Mouse (Mus musculus) CH12.LX (cell line): ENCODE results near the gene Krtap9-5. TPM values are rescaled to one million over a fixed set of nuclear protein-coding genes. Genes with fewer than 3 reads are reported as not detected.

Experiments used
- DNase-seq: peaks from one replicate; pipeline ENCODE4 v3.0.0-alpha.2; 2013; ENCODE audit errors: extremely low read depth
- H3K27ac ChIP-seq: 2 replicates; pipeline ENCODE4 v1.5.1; 2012; ENCODE audit warnings: low read depth, mild to moderate bottlenecking, control low read depth, moderate library complexity; ENCODE audit not compliant: insufficient read depth
- H3K27me3 ChIP-seq: replicated peaks from 2 replicates; pipeline ENCODE3; 2012; ENCODE audit warnings: inconsistent platforms
- H3K36me3 ChIP-seq, 2 experiments: replicated peaks in 1 of 2; 2 replicates each; pipeline versions ENCODE3 to v1.6.1; 2012; ENCODE audit warnings: inconsistent platforms in 1 of 2, low read length in 1 of 2, mild to moderate bottlenecking in 1 of 2, mixed read lengths in 1 of 2, moderate library complexity in 1 of 2; ENCODE audit not compliant: control insufficient read depth in 1 of 2, insufficient read depth in 1 of 2
- H3K4me1 ChIP-seq, 2 experiments: 2 replicates each; pipeline ENCODE4 v1.6.1; 2012; ENCODE audit warnings: inconsistent platforms in 1 of 2, moderate library complexity in 1 of 2; ENCODE audit not compliant: insufficient read depth in 2 of 2, control insufficient read depth in 1 of 2
- H3K4me2 ChIP-seq: 2 replicates; pipeline ENCODE4 v1.6.1; 2012; ENCODE audit warnings: low read depth, mild to moderate bottlenecking, control low read depth; ENCODE audit not compliant: poor library complexity, insufficient read depth, severe bottlenecking
- H3K4me3 ChIP-seq, 3 experiments: fragments of 150-350 bp in 1 of 3; sonication (generic) in 1 of 3; replicated peaks in 1 of 3; 2 replicates each; pipeline versions ENCODE3 to v1.5.1; 2011 to 2012; ENCODE audit warnings: low read depth in 2 of 3, low read length in 2 of 3, mild to moderate bottlenecking in 2 of 3, moderate library complexity in 2 of 3, control low read depth in 1 of 3, improper control_type of control experiment in 1 of 3, inconsistent platforms in 1 of 3, mixed read lengths in 1 of 3; ENCODE audit not compliant: poor library complexity in 1 of 3
- H3K79me2 ChIP-seq: replicated peaks from 2 replicates; pipeline ENCODE4 v1.6.1; 2012; ENCODE audit warnings: mild to moderate bottlenecking, moderate library complexity; ENCODE audit not compliant: control insufficient read depth, poor library complexity, insufficient read depth, severe bottlenecking; ENCODE audit errors: extremely low read depth
- H3K9ac ChIP-seq: 2 replicates; pipeline ENCODE4 v1.6.1; 2012; ENCODE audit warnings: low read depth, mild to moderate bottlenecking, control low read depth, moderate library complexity; ENCODE audit not compliant: insufficient read depth
- H3K9me3 ChIP-seq: replicated peaks from 2 replicates; pipeline ENCODE3; 2012; ENCODE audit warnings: low read length, inconsistent platforms, mixed read lengths
- CHD1 ChIP-seq: IDR thresholded peaks from 2 replicates; pipeline ENCODE4 v1.6.1; 2012; ENCODE audit warnings: low read depth, low read length, improper control_type of control experiment, inconsistent platforms
- E2F4 ChIP-seq: IDR thresholded peaks from 2 replicates; pipeline ENCODE4 v1.6.1; 2011; ENCODE audit warnings: low read depth, low read length, improper control_type of control experiment; ENCODE audit not compliant: insufficient replicate concordance
- ELF1 ChIP-seq: IDR thresholded peaks from 2 replicates; pipeline ENCODE4 v1.6.1; 2014; ENCODE audit warnings: low read depth, mild to moderate bottlenecking, inconsistent platforms, low read length, improper control_type of control experiment
- EP300 ChIP-seq: IDR thresholded peaks from 2 replicates; pipeline ENCODE4 v1.6.1; 2011; ENCODE audit warnings: low read length, improper control_type of control experiment
- ETS1 ChIP-seq: conservative IDR thresholded peaks from 2 replicates; pipeline ENCODE4 v1.6.1; 2012; ENCODE audit warnings: low read depth, mild to moderate bottlenecking, inconsistent platforms, low read length, improper control_type of control experiment, moderate library complexity
- GABPA ChIP-seq: IDR thresholded peaks from 2 replicates; pipeline ENCODE4 v1.6.1; 2012; ENCODE audit warnings: low read depth, low read length, improper control_type of control experiment, inconsistent platforms; ENCODE audit not compliant: insufficient replicate concordance
- HCFC1 ChIP-seq: IDR thresholded peaks from 2 replicates; pipeline ENCODE4 v1.6.1; 2012; ENCODE audit warnings: low read depth, mild to moderate bottlenecking, inconsistent platforms, low read length, improper control_type of control experiment
- IRF4 ChIP-seq: IDR thresholded peaks from 2 replicates; pipeline ENCODE4 v1.6.1; 2014; ENCODE audit warnings: low read depth, mild to moderate bottlenecking, inconsistent platforms, low read length, improper control_type of control experiment
- JUN ChIP-seq: IDR thresholded peaks from 2 replicates; pipeline ENCODE4 v1.6.1; 2011; ENCODE audit warnings: low read depth, mild to moderate bottlenecking, low read length, improper control_type of control experiment, moderate library complexity; ENCODE audit not compliant: insufficient read depth
- JUND ChIP-seq: conservative IDR thresholded peaks from 2 replicates; pipeline ENCODE4 v1.6.1; 2011; ENCODE audit warnings: low read depth, low read length, improper control_type of control experiment
- KAT2A ChIP-seq: IDR thresholded peaks from 2 replicates; pipeline ENCODE4 v1.6.1; 2012; ENCODE audit warnings: low read length, improper control_type of control experiment, inconsistent platforms; ENCODE audit not compliant: insufficient replicate concordance
- MAZ ChIP-seq: IDR thresholded peaks from 2 replicates; pipeline ENCODE4 v1.6.1; 2012; ENCODE audit warnings: low read depth, mild to moderate bottlenecking, inconsistent platforms, low read length, improper control_type of control experiment, moderate library complexity
- NELFE ChIP-seq: IDR thresholded peaks from 2 replicates; pipeline ENCODE4 v1.6.1; 2011; ENCODE audit warnings: low read depth, low read length, improper control_type of control experiment
- PAX5 ChIP-seq: IDR thresholded peaks from 2 replicates; pipeline ENCODE4 v1.6.1; 2012; ENCODE audit warnings: low read length, inconsistent platforms, mixed read lengths
- POLR2A ChIP-seq: IDR thresholded peaks from 2 replicates; pipeline ENCODE4 v1.6.1; 2011; ENCODE audit warnings: low read depth, mild to moderate bottlenecking, improper control_type of control experiment, low read length
- POLR2AphosphoS2 ChIP-seq: IDR thresholded peaks from 2 replicates; pipeline ENCODE4 v1.6.1; 2011; ENCODE audit warnings: low read depth, low read length, improper control_type of control experiment
- RAD21 ChIP-seq: IDR thresholded peaks from 2 replicates; pipeline ENCODE4 v1.6.1; 2011; ENCODE audit warnings: low read depth, mild to moderate bottlenecking, low read length, improper control_type of control experiment, moderate library complexity
- RCOR1 ChIP-seq: conservative IDR thresholded peaks from 2 replicates; pipeline ENCODE4 v1.6.1; 2012; ENCODE audit warnings: low read depth, mild to moderate bottlenecking, inconsistent platforms, low read length, improper control_type of control experiment
- SIN3A ChIP-seq: IDR thresholded peaks from 2 replicates; pipeline ENCODE4 v1.6.1; 2012; ENCODE audit warnings: low read length, improper control_type of control experiment, inconsistent platforms
- SMC3 ChIP-seq: IDR thresholded peaks from 2 replicates; pipeline ENCODE4 v1.6.1; 2011; ENCODE audit warnings: low read depth, low read length, improper control_type of control experiment
- TBP ChIP-seq: conservative IDR thresholded peaks from 2 replicates; pipeline ENCODE4 v1.6.1; 2011; ENCODE audit warnings: low read depth, low read length, improper control_type of control experiment
- UBTF ChIP-seq: IDR thresholded peaks from 2 replicates; pipeline ENCODE4 v1.6.1; 2012; ENCODE audit warnings: low read depth, mild to moderate bottlenecking, inconsistent platforms, low read length, improper control_type of control experiment, moderate library complexity
- USF1 ChIP-seq: IDR thresholded peaks from 2 replicates; pipeline ENCODE4 v1.6.1; 2014; ENCODE audit warnings: low read depth, mild to moderate bottlenecking, inconsistent platforms, low read length, improper control_type of control experiment
- USF2 ChIP-seq: conservative IDR thresholded peaks from 2 replicates; pipeline ENCODE4 v1.6.1; 2011; ENCODE audit warnings: low read depth, low read length, improper control_type of control experiment
- ZKSCAN1 ChIP-seq: IDR thresholded peaks from 2 replicates; pipeline ENCODE4 v1.6.1; 2012; ENCODE audit warnings: low read depth, inconsistent platforms, low read length, improper control_type of control experiment, borderline replicate concordance
- ZMIZ1 ChIP-seq: IDR thresholded peaks from 2 replicates; pipeline ENCODE4 v1.6.1; 2012; ENCODE audit warnings: low read depth, mild to moderate bottlenecking, inconsistent platforms, low read length, improper control_type of control experiment
- dilution Hi-C: fragments of 300-500 bp; cut with MboI; formaldehyde crosslinking; loops from 2 replicates; pipeline ENCODE4 v1.14.3; 2020; ENCODE audit warnings: low sequenced_read_pairs; ENCODE audit not compliant: extremely low pct_unique_long_range_greater_than_20kb, extremely low pct_ligation_motif_present
- in situ Hi-C: fragments of 300-500 bp; cut with MboI; formaldehyde crosslinking; loops from 3 replicates; pipeline ENCODE4 v1.14.3; 2019; ENCODE audit warnings: low sequenced_read_pairs, low pct_ligation_motif_present, low pct_unique_long_range_greater_than_20kb, mixed read lengths
- polyA plus RNA-seq: library from polyadenylated mRNA; unstranded; fragments of >175 nt; gene quantifications from 2 replicates; pipeline ENCODE4 v1.2.1, GENCODE M21; 2012; ENCODE audit warnings: low read depth; ENCODE audit not compliant: insufficient read length
- total RNA-seq, 2 experiments: library from RNA; depleted of rRNA; stranded (reverse); fragments of 300-350 nt in 1 of 2; fragments of >200 nt in 1 of 2; gene quantifications; 2 replicates each; pipeline ENCODE4 v1.2.3; 2012 to 2014

Krtap9-5 gene
- total and polyA plus RNA-seq, 3 experiments = not detected

DNA sequence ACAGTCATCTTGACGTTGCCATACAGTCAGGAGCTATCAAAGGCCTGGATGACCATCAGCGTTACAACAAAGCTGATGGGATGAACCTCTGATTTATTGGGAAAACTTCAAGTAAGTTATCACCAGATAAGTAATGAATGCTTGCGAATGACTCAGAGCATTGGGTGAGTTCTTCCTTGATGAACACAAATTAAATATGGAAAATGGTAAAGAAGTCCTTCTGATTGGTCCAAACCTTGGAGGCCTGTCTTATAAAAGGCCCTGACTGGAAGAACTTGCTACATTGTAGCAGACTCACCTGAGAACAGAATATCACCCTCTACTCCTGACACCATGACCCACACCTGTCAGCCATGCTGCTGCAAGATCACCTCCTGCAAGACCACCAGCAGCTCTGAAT is 33.8 kb upstream of the Krtap9-5 start, which contains the start of gene Gm11565:
Gm11565 (plus strand) TSS at position 301 of the 400 bp plus-strand sequence.
- H3K79me2 ChIP-seq = no peaks in the 10 kb centered on the region
- H3K4me2 ChIP-seq = no peak within 1 kb of the TSS
- no peaks in the 10 kb centered on the region for H3K4me1 ChIP-seq
- TF ChIP-seq JUND = no peak
- no peak for TF ChIP-seq PAX5
- no peaks in the 10 kb centered on the region for H3K9me3 ChIP-seq
- no peak within 1 kb of the TSS for H3K9ac ChIP-seq
- no peak within 1 kb of the TSS for H3K27ac ChIP-seq
- H3K36me3 ChIP-seq = no peaks in the 10 kb centered on the region
- H3K27me3 ChIP-seq = peaks cover 83% of the 10 kb centered on the region
- H3K4me3 ChIP-seq = no peak within 1 kb of the TSS
- in situ Hi-C loops (no loop called here), dilution Hi-C loops (no loop called here)
- DNase-seq = no peak

DNA sequence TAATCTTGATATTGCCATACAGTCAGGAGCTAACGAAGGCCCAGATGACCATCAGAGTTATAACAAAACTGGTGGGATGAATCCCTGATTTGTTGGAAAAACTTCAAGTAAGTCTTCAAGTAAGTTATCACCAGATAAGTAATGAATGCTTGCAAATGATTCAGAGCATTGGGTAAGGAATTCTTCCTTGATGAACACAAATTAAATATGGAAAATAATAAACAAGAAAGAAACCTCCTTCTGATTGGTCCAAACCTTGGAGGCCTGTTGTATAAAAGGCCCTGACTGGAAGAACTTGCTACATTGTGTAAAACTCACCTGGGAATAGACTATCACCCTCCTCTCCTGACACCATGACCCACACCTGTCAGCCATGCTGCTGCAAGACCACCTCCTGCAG is 12.3 kb upstream of the Krtap9-5 start, which contains the start of gene Krtap31-2:
Krtap31-2 (plus strand) TSS at position 301 of the 400 bp plus-strand sequence.
- H3K4me3 ChIP-seq = no peak within 1 kb of the TSS
- dilution Hi-C loops (no loop called here), in situ Hi-C loops (no loop called here)
- H3K9ac ChIP-seq = no peak within 1 kb of the TSS
- no peak for DNase-seq
- H3K27me3 ChIP-seq = peaks cover 42% of the 10 kb centered on the region
- no peaks in the 10 kb centered on the region for H3K36me3 ChIP-seq
- H3K9me3 ChIP-seq = peaks cover 8% of the 10 kb centered on the region
- H3K27ac ChIP-seq = no peak within 1 kb of the TSS
- TF ChIP-seq RCOR1 (no peak), CHD1 (no peak), JUND (no peak), USF1 (no peak), HCFC1 (no peak), SMC3 (no peak), ETS1 (no peak)
- no peaks in the 10 kb centered on the region for H3K79me2 ChIP-seq
- no peaks in the 10 kb centered on the region for H3K4me1 ChIP-seq
- H3K4me2 ChIP-seq = no peak within 1 kb of the TSS

DNA sequence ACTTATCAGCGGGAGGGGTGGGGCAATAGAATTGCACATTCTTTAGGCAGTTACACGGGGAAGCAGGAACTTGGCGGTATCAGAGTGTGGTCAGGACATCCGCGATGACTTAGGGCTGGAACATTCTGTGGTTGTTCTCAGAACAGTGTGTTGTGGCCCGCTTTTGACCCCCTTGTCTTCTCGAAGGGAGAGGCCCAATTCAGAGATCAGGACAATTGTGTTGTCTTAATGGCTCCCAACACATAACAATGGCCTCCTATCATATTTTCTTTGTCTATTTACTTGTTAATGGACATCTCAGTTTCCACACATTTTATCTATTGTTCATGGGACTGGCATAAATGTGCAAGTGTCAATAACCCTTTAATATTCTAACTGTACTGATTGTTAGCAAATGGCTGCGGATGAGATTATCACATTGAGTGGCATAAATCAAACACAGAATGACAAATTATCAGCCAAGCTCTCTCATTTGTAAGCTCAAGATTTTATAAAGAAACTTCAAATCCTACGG is 10.5 kb upstream of the Krtap9-5 start:
- dilution Hi-C loops (no loop called here), in situ Hi-C loops (no loop called here)
- H3K36me3 ChIP-seq = no peaks in the 10 kb centered on the region
- no peak overlapping the region for H3K9ac ChIP-seq
- H3K79me2 ChIP-seq = no peaks in the 10 kb centered on the region
- no peak for DNase-seq
- no peak overlapping the region for H3K4me2 ChIP-seq
- H3K4me1 ChIP-seq = no peaks in the 10 kb centered on the region
- H3K9me3 ChIP-seq = peaks cover 8% of the 10 kb centered on the region
- TF ChIP-seq GABPA = no peak
- no peak for TF ChIP-seq IRF4
- TF ChIP-seq SIN3A = no peak
- TF ChIP-seq PAX5 = no peak
- TF ChIP-seq MAZ = no peak
- TF ChIP-seq ZMIZ1 = no peak
- no peak for TF ChIP-seq JUN
- TF ChIP-seq POLR2AphosphoS2 = no peak
- no peak for TF ChIP-seq UBTF
- no peak for TF ChIP-seq USF2
- TF ChIP-seq TBP = no peak
- TF ChIP-seq POLR2A = no peak
- no peak for TF ChIP-seq RAD21
- TF ChIP-seq ZKSCAN1 = no peak
- no peak for TF ChIP-seq USF1
- TF ChIP-seq NELFE = no peak
- no peak for TF ChIP-seq ELF1
- TF ChIP-seq KAT2A = no peak
- TF ChIP-seq EP300 = no peak
- TF ChIP-seq E2F4 = no peak
- no peak overlapping the region for H3K27ac ChIP-seq
- no peak overlapping the region for H3K4me3 ChIP-seq
- peaks cover 54% of the 10 kb centered on the region for H3K27me3 ChIP-seq
